Mouse (Mus musculus) embryo, embryonic 9.5 days (tissue): ENCODE results near the gene Gdnf.

ENCODE experiments used
- DNase-seq: peaks from one replicate; pipeline ENCODE4 v3.0.0-alpha.2; 2017; ENCODE audit errors: extremely low spot score

The Gdnf gene

GRCm38 (mm10) chr15:7862890-7863289 is 52.2 kb downstream of the Gdnf start:
- DNase-seq: no peak

GRCm38 (mm10) chr15:7863328-7863727 is 52.7 kb downstream of the Gdnf start:
- DNase-seq: no peak

GRCm38 (mm10) chr15:7865305-7865704 is 54.7 kb downstream of the Gdnf start:
- DNase-seq: no peak

GRCm38 (mm10) chr15:7872473-7872872 is 61.8 kb downstream of the Gdnf start:
- no peak for DNase-seq

GRCm38 (mm10) chr15:7875879-7876278 is 65.2 kb downstream of the Gdnf start:
- no peak for DNase-seq

GRCm38 (mm10) chr15:7877560-7878467 is 67.2 kb downstream of the Gdnf start:
- DNase-seq: no peak

GRCm38 (mm10) chr15:7878861-7879260 is 68.2 kb downstream of the Gdnf start:
- no peak for DNase-seq

- no peak for DNase-seq
Observed at GRCm38 (mm10) chr15:7879956-7880355, 69.3 kb downstream of the Gdnf start.

- no peak for DNase-seq
Observed at GRCm38 (mm10) chr15:7884181-7884580, 73.5 kb downstream of the Gdnf start.

GRCm38 (mm10) chr15:7885106-7885505 is 74.5 kb downstream of the Gdnf start:
- no peak for DNase-seq

- no peak for DNase-seq
Observed at GRCm38 (mm10) chr15:7886591-7886990, 75.9 kb downstream of the Gdnf start.
